Mouse (Mus musculus) lung, adult 2 months (tissue): Measurements from ENCODE around the gene Olfr469.

Experiments used
- CTCF ChIP-seq: fragments of 200-500 bp; IDR thresholded peaks from 2 replicates; pipeline ENCODE4 v1.5.1; 2011; ENCODE audit warnings: mild to moderate bottlenecking, low read length, control low read depth; ENCODE audit not compliant: insufficient read depth
- POLR2A ChIP-seq: fragments of 200-500 bp; IDR thresholded peaks from 2 replicates; pipeline ENCODE4 v1.6.1; 2011; ENCODE audit warnings: low read depth, mild to moderate bottlenecking, control low read depth, low read length, borderline replicate concordance; ENCODE audit errors: extremely low read depth

GRCm38 (mm10) chr7:107779611-107780010 lies 45.7 kb downstream of the Olfr469 start:
- TF ChIP-seq CTCF (peak; percentile 19; the same call in 1 of the 2 replicates), POLR2A (no peak)
